Mouse (Mus musculus) limb, embryonic 11.5 days (tissue): ENCODE data around the gene Olfr734. TPM values are rescaled to one million over a fixed set of nuclear protein-coding genes. Genes with fewer than 3 reads are reported as not detected.

Source experiments
- polyA plus RNA-seq: library from polyadenylated mRNA; unstranded; fragments of >200 nt; fragmentation: Nextera tagmentation; extraction: Ambion mirVana; gene quantifications from 2 replicates; pipeline ENCODE4 v1.2.1, GENCODE M21; 2014

Gene Olfr734
- polyA plus RNA-seq, 1 experiment from 2014 or later: not detected

Other genes starting within 250 kb of the Olfr734 start
- not detected in 2 replicates for gene Olfr726, start 235.8 kb downstream of the Olfr734 start, polyA plus RNA-seq
- not detected in 2 replicates for gene Olfr727, start 203.6 kb downstream of the Olfr734 start, polyA plus RNA-seq
- gene Olfr728, start 184.1 kb downstream of the Olfr734 start, polyA plus RNA-seq: not detected in 2 replicates
- 0.06 TPM in 1 of 2 replicates, not detected in the other for gene Olfr729, start 173.9 kb downstream of the Olfr734 start, polyA plus RNA-seq
- gene Olfr730, start 138.6 kb downstream of the Olfr734 start, polyA plus RNA-seq: not detected in 2 replicates
- gene Olfr731, start 84.9 kb downstream of the Olfr734 start, polyA plus RNA-seq: not detected in 2 replicates
- not detected in 2 replicates for gene Olfr732, start 42.6 kb downstream of the Olfr734 start, polyA plus RNA-seq
- gene Olfr733, start 25.2 kb downstream of the Olfr734 start, polyA plus RNA-seq: not detected in 2 replicates
- gene Olfr735, start 22.1 kb upstream of the Olfr734 start, polyA plus RNA-seq: not detected in 2 replicates
- gene Tlr11, start 31.2 kb upstream of the Olfr734 start, polyA plus RNA-seq: not detected in 2 replicates
- gene Olfr736, start 54.4 kb upstream of the Olfr734 start, polyA plus RNA-seq: not detected in 2 replicates
- gene Olfr738, start 80.8 kb upstream of the Olfr734 start, polyA plus RNA-seq: not detected in 2 replicates
- not detected in 2 replicates for gene Olfr739, start 91.9 kb upstream of the Olfr734 start, polyA plus RNA-seq
- not detected in 2 replicates for gene Olfr740, start 118.8 kb upstream of the Olfr734 start, polyA plus RNA-seq
- gene Olfr741, start 146.0 kb upstream of the Olfr734 start, polyA plus RNA-seq: not detected in 2 replicates
- not detected in 2 replicates for gene Olfr742, start 176.8 kb upstream of the Olfr734 start, polyA plus RNA-seq
- gene Olfr743, start 195.1 kb upstream of the Olfr734 start, polyA plus RNA-seq: not detected in 2 replicates